Mouse (Mus musculus) bone marrow macrophage, adult 2 months (primary cell): Measurements from ENCODE around the gene Lsm8. TPM values are rescaled to one million over a fixed set of nuclear protein-coding genes. Genes with fewer than 3 reads are reported as not detected.

Experiments used
- H3K27ac ChIP-seq: 2 replicates; pipeline ENCODE4 v1.5.1; 2012; ENCODE audit warnings: low read depth, low read length; ENCODE audit not compliant: insufficient read depth
- H3K4me1 ChIP-seq: 2 replicates; pipeline ENCODE4 v1.6.1; 2012; ENCODE audit warnings: low read length; ENCODE audit not compliant: control insufficient read depth, insufficient read depth
- H3K4me3 ChIP-seq: 2 replicates; pipeline ENCODE4 v1.5.1; 2012; ENCODE audit warnings: mild to moderate bottlenecking, low read length, moderate library complexity; ENCODE audit not compliant: insufficient read depth
- CTCF ChIP-seq: IDR thresholded peaks from 2 replicates; pipeline ENCODE4 v1.5.1; 2012; ENCODE audit warnings: low read depth, mild to moderate bottlenecking, low read length, moderate library complexity
- POLR2A ChIP-seq: IDR thresholded peaks from 2 replicates; pipeline ENCODE4 v1.6.1; 2012; ENCODE audit warnings: mild to moderate bottlenecking, low read depth, low read length, borderline replicate concordance
- polyA plus RNA-seq: library from polyadenylated mRNA; stranded (reverse); fragments of >200 nt; gene quantifications from 2 replicates; pipeline ENCODE4 v1.2.4, GENCODE M21; 2012; ENCODE audit not compliant: missing spikeins, insufficient read depth, insufficient read length

The Lsm8 gene
- polyA plus RNA-seq, 1 experiment = 29.8 TPM

DNA sequence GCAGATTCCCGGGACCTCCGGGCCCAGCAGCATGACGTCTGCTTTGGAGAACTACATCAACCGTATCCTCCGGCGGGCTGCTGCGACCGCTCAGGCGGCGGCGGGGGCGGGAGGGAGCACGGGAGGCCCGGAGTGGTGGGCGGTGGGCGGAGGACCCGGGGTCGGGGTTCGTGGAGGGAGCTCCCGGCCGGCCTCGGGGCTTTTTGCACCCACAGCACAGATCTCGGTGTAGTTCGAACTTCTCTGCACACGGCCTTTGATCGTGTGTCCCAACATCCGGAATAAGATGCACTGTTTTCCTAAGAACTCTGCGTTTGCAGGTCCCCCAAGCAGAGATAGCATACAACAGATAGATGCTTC, 303 bp downstream of the Lsm8 start:
- H3K4me1 ChIP-seq = no peaks in the 10 kb centered on the region
- H3K4me3 ChIP-seq = peak overlapping the region; percentile 87
- H3K27ac ChIP-seq = no peak overlapping the region
- TF ChIP-seq POLR2A = peak; percentile 57; the same call in 1 of the 2 replicates
- TF ChIP-seq CTCF = no peak

DNA sequence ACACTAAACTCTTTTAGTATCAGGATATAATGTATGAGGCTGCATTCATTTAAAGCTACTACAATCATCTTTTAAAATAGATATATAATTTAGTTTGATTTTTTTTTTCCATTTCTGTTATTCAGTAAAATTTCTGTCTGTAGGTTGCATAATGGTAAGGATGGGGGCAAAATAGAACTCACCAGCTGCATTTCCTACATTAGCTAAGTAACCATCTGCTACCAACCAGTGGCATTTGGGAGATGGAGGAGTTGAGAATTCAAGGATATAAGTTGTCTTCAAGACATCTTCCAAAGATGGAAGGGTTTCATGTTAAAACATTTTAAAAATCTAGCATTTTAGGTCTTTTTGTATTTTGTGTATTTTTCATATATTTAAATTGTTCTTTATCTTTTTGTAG, 6.9 kb downstream of the Lsm8 start:
- TF ChIP-seq POLR2A (no peak), CTCF (no peak)
- H3K4me3 ChIP-seq = no peak overlapping the region
- no peaks in the 10 kb centered on the region for H3K4me1 ChIP-seq
- no peak overlapping the region for H3K27ac ChIP-seq

DNA sequence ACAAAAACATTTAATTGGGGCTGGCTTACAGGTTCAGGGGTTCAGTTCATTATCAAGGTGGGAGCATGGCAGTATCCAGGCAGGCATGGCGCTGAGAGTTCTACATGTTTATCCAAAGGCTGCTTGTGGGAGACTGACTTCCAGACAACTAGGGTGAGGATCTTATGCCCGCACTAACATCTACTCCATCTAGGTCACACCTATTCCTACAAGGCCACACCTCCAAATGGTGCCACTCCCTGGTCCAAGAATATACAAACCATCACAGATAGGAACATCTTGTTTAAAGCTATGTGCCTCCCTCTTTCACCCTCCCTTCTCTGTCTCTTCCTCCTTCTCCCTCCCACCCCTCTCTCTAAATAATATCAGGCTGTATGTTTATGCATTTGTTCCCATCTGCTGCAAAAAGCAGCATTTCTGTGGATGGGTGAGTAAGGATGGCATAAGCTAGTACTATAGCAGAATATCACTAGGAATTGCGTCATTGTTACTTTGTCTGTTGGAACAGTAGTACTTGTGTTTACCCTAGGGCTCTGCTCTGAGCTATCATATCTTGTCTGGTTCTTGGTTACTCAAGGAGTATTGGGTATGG, 8.2 kb downstream of the Lsm8 start:
- no peak overlapping the region for H3K27ac ChIP-seq
- H3K4me1 ChIP-seq = no peaks in the 10 kb centered on the region
- H3K4me3 ChIP-seq = no peak overlapping the region
- TF ChIP-seq CTCF (no peak), POLR2A (no peak)

DNA sequence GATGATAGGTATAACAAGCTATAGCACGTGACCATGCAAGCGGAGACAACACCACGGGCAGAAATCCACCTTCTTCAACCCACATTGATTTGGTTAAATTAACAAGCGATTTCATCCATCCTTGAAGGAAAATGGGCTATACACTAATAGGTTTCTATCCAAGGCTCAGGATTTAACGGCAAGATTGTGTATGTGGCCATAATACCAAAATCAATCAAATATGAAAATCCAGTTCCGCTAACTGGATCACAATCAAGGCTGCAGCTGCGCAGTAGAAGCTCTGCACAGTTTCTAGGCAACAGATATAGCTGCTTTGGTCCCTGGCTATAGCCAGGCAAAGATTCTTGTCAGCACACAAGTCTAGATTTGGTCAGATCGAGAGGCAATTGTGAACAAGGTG, 17.6 kb downstream of the Lsm8 start, which contains the start of gene Ankrd7:
Gene Ankrd7 (plus strand): TSS at position 301 of the 400 bp plus-strand sequence.
- no peak within 1 kb of the TSS for H3K4me3 ChIP-seq
- H3K27ac ChIP-seq = no peak within 1 kb of the TSS
- H3K4me1 ChIP-seq = no peaks in the 10 kb centered on the region
- no peak for TF ChIP-seq POLR2A
- no peak for TF ChIP-seq CTCF

DNA sequence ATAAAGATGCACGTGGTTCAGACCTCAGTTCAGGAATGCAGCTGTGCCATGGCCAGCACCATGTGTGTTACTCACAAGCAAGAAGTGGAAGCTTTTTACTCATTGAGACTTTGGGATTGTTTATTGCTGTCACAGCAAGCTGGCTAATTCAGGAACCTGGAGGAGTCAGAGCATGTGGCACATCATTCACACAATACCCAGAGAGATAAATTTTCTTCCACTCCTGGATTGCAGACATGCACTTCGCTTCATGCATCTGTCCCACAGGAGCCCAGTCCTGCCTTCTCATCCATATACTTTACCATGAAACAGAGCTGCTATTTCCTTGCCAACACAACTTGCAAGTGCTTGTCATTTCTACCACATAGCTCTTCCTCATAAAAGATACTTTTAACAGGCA, 40.7 kb downstream of the Lsm8 start:
- TF ChIP-seq POLR2A (no peak), CTCF (no peak)

DNA sequence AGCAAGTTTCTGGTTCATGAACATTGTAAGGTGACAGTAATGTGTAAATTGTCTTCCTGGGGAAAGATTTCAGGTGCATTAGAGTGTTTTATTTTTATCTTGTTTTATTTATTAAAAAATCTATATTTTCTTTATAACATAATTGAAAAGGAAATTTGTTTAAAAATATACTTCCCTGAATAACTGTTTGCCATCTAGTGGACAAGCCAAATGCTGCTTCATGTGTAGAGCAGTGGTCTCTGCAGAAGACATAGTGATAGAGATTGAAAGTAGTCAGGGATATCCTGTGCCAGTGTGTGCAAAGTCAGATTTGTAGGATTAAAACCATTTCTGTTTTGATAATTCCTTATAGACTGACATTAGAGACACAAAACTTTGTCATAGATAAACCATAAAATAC, 45.8 kb downstream of the Lsm8 start:
- H3K4me3 ChIP-seq = no peak overlapping the region
- TF ChIP-seq POLR2A (no peak), CTCF (no peak)
- no peak overlapping the region for H3K27ac ChIP-seq
- no peaks in the 10 kb centered on the region for H3K4me1 ChIP-seq

More for the DNA sequence above, 40.7 kb downstream of the Lsm8 start:
- H3K27ac ChIP-seq = no peak overlapping the region
- H3K4me3 ChIP-seq = no peak overlapping the region
- no peaks in the 10 kb centered on the region for H3K4me1 ChIP-seq

Other genes with a start within 250 kb of the Lsm8 start
- gene Ankrd7, start 17.7 kb downstream of the Lsm8 start, polyA plus RNA-seq = not detected in 2 replicates